Mouse (Mus musculus) embryo, embryonic 9.5 days (tissue): ENCODE data around the gene Spred1.
"Not testable (repeated sequence)": the region's sequence is repeated elsewhere in the genome, so short reads cannot be mapped to it uniquely, and the experiment has no call there.

Experiments used
- DNase-seq: peaks from one replicate; pipeline ENCODE4 v3.0.0-alpha.2; 2017; ENCODE audit errors: extremely low spot score

Gene Spred1

DNA sequence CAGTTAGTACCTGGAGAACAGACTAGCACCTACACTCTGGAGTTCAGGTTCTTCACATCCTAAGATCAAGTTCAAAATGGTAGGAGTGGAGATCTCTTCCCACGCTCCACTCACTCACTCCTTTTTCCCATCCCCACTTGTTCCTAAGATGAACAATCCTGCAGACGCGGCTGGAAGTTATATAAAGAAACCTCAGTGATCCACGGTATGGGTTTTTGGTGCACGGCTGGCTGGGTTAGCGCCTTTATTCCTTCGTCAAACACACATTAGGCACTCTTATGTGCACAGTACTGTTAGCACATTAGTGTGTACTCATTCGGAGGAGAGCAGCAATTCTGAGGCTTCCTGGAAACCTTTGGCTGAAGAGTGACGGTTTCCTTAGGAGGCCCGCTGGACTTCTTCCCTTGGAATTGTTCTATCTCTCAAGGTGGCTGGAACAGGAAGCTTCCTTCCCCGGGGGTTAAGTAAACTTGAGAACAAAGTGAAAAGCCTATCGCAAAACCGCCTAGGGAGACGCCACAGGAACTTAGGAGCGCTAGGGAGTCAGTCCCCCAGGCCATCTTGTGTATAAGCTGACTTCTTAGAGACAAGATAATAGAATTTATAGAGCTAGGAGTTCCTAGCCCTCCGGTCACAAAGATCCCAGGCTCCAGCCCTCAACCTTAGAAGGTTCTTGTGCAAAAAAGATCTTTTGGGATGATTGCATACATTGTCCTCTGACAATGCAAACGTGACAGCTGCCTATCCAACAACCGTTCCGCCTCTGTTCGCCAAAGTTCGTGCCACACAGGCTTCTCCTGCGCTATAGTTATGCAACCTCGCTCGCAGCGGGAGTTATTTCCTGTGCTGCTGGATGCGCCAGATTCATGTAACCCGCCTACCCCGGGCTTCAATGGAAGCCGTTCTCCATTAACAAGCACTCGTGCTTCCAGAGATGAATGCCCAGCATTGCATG is 1.6 kb upstream of the Spred1 start:
- DNase-seq, result peak; percentile 79

GRCm38 (mm10) chr2:117120246-117121211 is 645 bp upstream of the Spred1 start:
- peak; percentile 92 for DNase-seq

DNA sequence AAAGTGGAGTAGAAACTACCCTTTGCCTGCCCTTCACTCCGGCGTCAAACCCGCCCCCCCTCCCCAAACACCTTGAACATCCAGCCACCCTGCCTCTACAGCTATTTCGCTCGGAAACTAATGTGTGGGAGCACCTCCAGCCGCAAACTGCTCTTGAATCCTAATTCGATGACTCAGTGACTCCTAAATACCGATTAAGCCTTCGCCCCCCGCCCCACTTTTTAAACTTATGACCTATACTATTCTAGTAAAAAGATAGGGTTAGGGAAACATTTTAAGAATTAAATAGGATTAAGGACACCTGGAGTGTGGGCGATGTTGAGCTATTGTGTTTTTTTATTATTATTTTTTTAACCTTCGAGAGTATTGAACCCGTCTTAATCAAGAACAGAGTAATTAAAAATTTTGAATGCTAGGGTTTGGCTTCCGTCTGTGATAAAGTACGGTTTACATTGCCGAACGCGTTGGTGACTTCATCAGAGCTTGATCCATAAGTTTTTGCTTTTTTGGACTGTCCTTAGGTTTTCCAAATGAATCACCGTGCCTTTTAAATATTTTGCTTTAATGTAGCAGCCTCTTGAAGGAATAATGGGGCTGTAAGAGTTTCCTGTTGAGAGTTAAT is 921 bp downstream of the Spred1 start:
- no peak for DNase-seq

- DNase-seq, result peak; percentile 66
Observed at GRCm38 (mm10) chr2:117122701-117123337, 1.6 kb downstream of the Spred1 start.

GRCm38 (mm10) chr2:117123701-117124100 is 2.5 kb downstream of the Spred1 start:
- DNase-seq, result no peak

- no peak for DNase-seq
Observed at GRCm38 (mm10) chr2:117124839-117125238, 3.7 kb downstream of the Spred1 start.

GRCm38 (mm10) chr2:117129156-117129555 is 8.0 kb downstream of the Spred1 start:
- DNase-seq, result no peak

DNA sequence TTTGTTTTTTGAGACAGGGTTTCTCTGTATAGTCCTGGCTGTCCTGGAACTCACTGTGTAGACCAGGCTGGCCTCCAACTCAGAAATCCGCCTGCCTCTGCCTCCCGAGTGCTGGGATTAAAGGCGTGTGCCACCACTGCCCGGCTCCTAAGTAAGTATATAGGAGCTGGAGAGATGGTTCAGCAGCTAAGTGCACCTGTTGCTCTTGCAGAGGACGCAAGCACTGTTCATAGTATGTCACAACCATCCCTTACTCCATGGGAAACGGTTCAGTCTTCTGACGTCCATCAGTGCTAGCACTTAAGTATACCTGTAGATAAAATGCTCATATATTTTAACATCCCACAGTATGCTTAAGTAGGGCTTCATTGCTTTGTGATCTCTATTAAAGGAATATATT is 9.9 kb downstream of the Spred1 start:
- DNase-seq, result not testable (repeated sequence)

DNA sequence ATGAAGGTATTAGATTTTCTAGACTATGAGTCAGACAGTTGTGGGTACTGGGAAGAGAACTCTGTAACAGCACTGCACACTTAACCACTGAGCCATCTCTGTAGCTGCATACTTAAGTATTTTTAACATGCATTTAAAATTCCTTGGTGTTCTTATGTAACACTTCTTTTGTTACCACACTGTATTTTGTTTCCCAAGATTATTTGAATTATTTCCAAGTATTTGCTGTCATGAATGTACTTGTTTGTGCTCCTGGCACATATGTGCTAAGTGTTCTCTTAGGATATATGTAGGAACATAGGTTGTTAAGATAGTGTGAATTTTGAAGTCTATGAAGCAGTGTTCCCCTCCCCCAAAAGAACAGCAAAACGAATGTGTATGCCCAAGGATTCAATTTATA is 10.7 kb downstream of the Spred1 start:
- no peak for DNase-seq

DNA sequence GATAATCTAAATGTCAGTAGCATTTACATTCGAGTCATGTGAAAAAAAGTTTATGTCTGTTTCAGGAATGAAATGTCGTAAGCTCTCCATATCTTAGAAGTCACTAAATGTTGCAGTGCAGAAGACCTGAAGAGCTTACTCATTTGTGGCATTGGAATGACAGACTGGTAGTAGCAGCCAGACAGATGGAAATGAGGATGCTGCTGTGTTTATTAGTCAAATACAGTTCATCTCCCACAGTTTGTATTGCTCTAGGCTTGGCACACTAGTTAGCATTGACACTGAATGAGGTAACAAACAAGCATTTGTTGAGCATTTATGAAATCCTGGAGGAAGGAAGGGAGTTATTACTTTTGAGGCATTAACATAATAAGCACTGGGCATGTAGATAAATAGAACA is 12.4 kb downstream of the Spred1 start:
- no peak for DNase-seq

DNA sequence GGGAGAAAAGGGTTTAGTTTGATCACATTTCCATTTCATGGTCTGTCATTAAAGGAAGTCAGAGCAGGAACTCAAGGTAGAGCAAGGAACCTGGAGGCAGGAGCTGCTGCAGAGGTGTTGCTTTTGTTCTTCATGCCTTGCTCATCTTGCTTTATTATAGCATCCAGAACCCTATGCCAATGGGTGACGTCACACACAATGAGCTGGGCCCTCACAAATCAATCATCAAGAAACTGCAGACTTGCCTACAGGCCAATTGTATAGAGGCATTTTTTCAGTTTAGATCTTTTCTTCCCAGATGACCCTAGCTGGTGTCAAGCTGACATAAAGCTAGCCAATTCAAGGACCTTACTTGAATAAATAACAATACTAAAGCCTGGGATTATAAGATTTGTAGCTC is 16.6 kb downstream of the Spred1 start:
- no peak for DNase-seq

DNA sequence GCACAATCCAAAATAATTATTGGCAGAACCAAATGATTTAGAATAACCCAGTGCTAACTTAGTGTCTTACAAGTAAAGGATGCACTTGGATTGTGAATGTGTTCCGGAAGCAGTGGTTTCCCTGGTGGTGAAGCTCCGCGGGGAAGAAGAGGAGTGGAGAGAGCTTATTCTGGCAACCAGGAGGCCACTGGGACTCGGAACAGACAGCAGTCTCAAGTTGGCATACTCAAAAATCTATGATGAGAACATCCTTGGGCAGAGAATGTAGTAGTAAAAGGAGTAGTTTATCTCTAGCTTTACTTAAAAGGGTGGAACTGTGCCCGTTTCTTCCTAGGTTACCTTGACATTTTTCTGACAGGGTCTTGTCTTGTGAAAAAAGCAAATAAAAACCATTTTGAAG is 17.8 kb downstream of the Spred1 start:
- no peak for DNase-seq

DNA sequence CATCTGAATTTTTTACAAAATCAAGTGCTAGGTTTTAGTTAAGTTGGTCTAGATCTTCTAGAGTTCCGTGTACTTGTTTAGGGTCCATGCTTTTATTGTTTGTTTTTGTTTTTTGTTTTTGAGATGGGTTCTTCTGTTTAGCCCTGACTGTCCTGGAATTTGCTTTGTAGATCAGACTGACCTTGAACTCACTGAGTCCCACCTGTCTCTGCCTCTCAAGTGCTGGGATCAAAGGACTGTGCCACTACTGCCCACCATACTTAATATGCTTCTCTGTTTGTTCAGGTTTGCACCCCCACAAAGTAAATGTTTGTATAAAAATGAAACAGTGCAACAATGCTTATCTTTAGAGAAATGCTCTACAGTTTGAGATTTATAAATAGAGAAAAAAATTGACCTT is 18.8 kb downstream of the Spred1 start:
- DNase-seq, result no peak

- DNase-seq, result no peak
Observed at GRCm38 (mm10) chr2:117143106-117143505, 21.9 kb downstream of the Spred1 start.

- DNase-seq, result no peak
Observed at GRCm38 (mm10) chr2:117146026-117146425, 24.9 kb downstream of the Spred1 start.

DNA sequence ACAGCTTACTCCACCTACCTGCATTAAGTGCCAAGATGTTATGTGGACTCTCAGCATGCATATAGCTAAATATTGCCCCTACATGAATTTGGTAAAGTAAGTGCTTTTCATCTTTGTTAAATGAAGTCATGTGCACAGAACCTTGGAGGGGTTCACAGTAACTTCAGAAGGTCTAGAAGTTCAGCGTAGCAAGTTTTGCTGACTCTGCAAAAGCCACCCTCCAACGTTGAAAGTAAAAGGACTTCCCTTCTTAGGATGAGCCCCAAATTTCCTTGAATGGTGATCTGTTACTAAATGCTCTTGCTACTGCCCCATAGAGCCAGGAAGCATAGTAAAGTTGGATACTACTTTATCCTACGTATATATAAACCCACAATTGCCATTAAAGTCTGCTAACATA is 25.4 kb downstream of the Spred1 start:
- DNase-seq, result no peak

- DNase-seq, result no peak
Observed at GRCm38 (mm10) chr2:117152161-117152560, 31.0 kb downstream of the Spred1 start.

DNA sequence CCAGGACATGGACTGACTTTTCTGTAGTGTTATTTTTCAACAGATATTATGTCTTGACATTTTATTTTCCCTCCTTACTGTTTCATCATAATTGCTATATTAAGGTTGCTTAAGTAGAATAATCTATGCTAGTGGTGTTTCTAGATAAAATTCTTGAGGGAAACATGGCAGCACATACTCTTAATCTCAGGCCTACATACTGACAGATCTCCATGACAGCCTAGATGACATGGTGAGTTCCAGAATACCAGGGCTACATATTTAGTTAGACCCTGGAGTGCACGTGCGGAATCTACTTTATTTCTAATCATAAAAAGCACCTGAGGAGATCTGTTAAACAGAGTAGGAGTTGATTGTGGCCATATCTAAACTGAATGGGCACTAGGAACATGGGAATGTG is 47.2 kb downstream of the Spred1 start:
- DNase-seq, result no peak

- DNase-seq, result no peak
Observed at GRCm38 (mm10) chr2:117169037-117169436, 47.9 kb downstream of the Spred1 start.

DNA sequence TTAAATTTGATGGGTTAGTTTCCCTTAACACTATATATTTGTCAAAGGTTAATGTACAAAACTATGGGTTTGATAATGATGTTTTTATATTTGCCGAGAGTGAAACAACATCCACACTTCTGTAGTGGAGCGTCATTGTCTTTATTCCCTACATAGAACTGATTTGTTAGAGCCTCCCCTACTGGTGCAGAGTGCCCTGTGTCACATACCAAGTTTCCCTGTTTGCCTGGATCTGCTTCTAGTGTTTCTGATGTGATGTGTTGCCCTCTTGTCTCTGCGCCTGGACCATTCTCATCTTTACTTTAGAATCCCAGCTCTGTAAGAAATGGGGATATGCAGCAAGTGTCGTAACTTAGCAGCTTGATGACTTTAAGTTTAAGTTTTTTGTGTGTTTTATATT is 51.8 kb downstream of the Spred1 start:
- DNase-seq, result no peak

- no peak for DNase-seq
Observed at GRCm38 (mm10) chr2:117176066-117176465, 54.9 kb downstream of the Spred1 start.

DNA sequence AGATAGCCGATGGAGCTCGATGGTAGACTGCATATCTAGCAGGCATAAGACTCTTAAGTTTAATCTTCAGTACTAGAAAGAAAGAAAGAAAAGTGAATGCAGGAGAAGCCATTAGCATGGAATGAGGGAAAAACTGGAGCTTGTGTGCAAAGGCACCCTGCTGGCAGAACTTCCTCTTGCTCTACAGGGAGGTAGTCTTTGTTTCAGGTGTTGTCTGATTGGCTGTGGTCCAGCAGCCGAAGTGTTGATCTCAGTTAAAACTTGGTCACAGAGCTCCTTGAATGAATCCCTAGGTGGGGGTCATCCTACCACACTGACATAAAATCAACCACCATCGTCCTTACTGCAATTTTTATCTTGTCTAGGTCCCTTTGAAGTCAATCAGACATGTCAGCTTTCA is 55.8 kb downstream of the Spred1 start:
- DNase-seq, result no peak
